Mouse (Mus musculus) myocyte (in vitro differentiated cells): ENCODE results near the gene Nxph3.

Experiments
- E2F4 ChIP-seq: IDR thresholded peaks from one replicate; pipeline ENCODE4 v1.6.1; 2011; ENCODE audit warnings: mild to moderate bottlenecking, control low read depth, moderate library complexity; ENCODE audit not compliant: insufficient read depth
- MAX ChIP-seq: IDR thresholded peaks from one replicate; pipeline ENCODE4 v1.6.1; 2011; ENCODE audit warnings: low read depth, mild to moderate bottlenecking, control low read depth
- MYOD1 ChIP-seq, 3 experiments: IDR thresholded peaks; one replicate each; pipeline ENCODE4 v1.6.1; 2011; ENCODE audit warnings: control low read depth in 2 of 3, low read depth in 2 of 3, mild to moderate bottlenecking in 2 of 3, moderate library complexity in 1 of 3; ENCODE audit not compliant: insufficient read length in 2 of 3, control insufficient read depth in 1 of 3
- MYOG ChIP-seq, 3 experiments: IDR thresholded peaks; one replicate each; pipeline ENCODE4 v1.6.1; 2011; ENCODE audit warnings: control low read depth in 2 of 3, low read depth in 2 of 3, mild to moderate bottlenecking in 2 of 3; ENCODE audit not compliant: insufficient read length in 2 of 3, control insufficient read depth in 1 of 3, insufficient read depth in 1 of 3
- POLR2A ChIP-seq: IDR thresholded peaks from one replicate; pipeline ENCODE4 v1.6.1; 2011; ENCODE audit warnings: low read depth, mild to moderate bottlenecking, control low read depth, moderate library complexity; ENCODE audit not compliant: insufficient read length
- SRF ChIP-seq: IDR thresholded peaks from one replicate; pipeline ENCODE4 v1.6.1; 2011; ENCODE audit warnings: low read depth; ENCODE audit not compliant: control insufficient read depth, insufficient read length
- TCF12 ChIP-seq: IDR thresholded peaks from one replicate; pipeline ENCODE4 v1.6.1; 2011; ENCODE audit warnings: mild to moderate bottlenecking, control low read depth; ENCODE audit not compliant: poor library complexity, insufficient read depth, severe bottlenecking

DNA sequence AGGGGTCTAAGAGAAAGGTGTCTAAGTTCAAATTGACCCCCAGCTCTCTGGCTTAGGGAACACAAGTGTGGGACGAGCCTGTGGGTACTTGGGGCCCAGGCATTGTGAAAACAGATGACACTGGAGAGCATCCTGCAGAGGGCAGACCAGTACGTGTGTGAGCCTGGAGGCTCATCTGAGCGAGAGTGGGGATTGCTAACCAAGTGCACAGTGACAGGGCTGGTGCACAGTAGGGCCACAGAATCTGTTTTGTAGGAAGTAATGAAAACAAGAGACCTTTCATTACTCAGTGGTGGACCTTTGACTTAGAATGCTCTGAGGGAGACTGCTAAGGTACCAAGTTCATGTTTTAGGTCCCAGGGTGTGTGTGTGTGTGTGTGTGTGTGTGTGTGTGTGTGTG, 5.6 kb upstream of the Nxph3 start:
- no peak for TF ChIP-seq MYOD1 (IDR thresholded peaks at IDR 0.05; ENCODE audit: control insufficient read depth in 1 of 3, insufficient read length in 2 of 3, low read depth in 2 of 3)
- no peak for TF ChIP-seq MYOG (IDR thresholded peaks at IDR 0.05; ENCODE audit: control insufficient read depth in 1 of 3, insufficient read depth in 1 of 3, insufficient read length in 2 of 3, low read depth in 2 of 3)
- TF ChIP-seq POLR2A: no peak
- TF ChIP-seq SRF: no peak
- TF ChIP-seq TCF12: no peak
- TF ChIP-seq MAX: no peak
- no peak for TF ChIP-seq E2F4
